Mouse (Mus musculus) intestine, embryonic 14.5 days (tissue): ENCODE data around the gene Ap3b1. TPM values are rescaled to one million over a fixed set of nuclear protein-coding genes. Genes with fewer than 3 reads are reported as not detected.

Experiments used
- ATAC-seq: fragments of 200-750 bp; cut with Nextera tagmentation; replicated peaks from 2 replicates; pipeline ENCODE4 v1.8.0; 2017; ENCODE audit warnings: low read depth, moderate number of reproducible peaks, moderate TSS enrichment, moderate library complexity; ENCODE audit not compliant: low FRiP score, low TSS enrichment
- DNase-seq: peaks from one replicate; pipeline ENCODE4 v3.0.0-alpha.2; 2018; ENCODE audit warnings: low spot score
- H3K27ac ChIP-seq: fragments of 300-500 bp; sonication (generic); 2 replicates; pipeline ENCODE4 v1.5.1; 2014; ENCODE audit warnings: low read depth, mild to moderate bottlenecking, control low read depth
- H3K27me3 ChIP-seq: fragments of 300-500 bp; sonication (generic); replicated peaks from 2 replicates; pipeline ENCODE4 v1.6.1; 2014; ENCODE audit warnings: low read length, control low read depth; ENCODE audit not compliant: control insufficient read depth, insufficient read depth
- H3K36me3 ChIP-seq: fragments of 300-500 bp; sonication (generic); 2 replicates; pipeline ENCODE4 v1.6.1; 2014; ENCODE audit warnings: low read length, control low read depth; ENCODE audit not compliant: control insufficient read depth, insufficient read depth
- H3K4me1 ChIP-seq: fragments of 300-500 bp; sonication (generic); replicated peaks from 2 replicates; pipeline ENCODE4 v1.6.1; 2014; ENCODE audit warnings: low read length, control low read depth, mixed read lengths; ENCODE audit not compliant: control insufficient read depth, insufficient read depth
- H3K4me2 ChIP-seq: fragments of 300-500 bp; sonication (generic); 2 replicates; pipeline ENCODE4 v1.6.1; 2014; ENCODE audit warnings: low read length
- H3K4me3 ChIP-seq: fragments of 300-500 bp; sonication (generic); 2 replicates; pipeline ENCODE4 v1.5.1; 2014; ENCODE audit warnings: low read depth, low read length, control low read depth, mixed read lengths
- H3K9ac ChIP-seq: fragments of 300-500 bp; sonication (generic); 2 replicates; pipeline ENCODE4 v1.6.1; 2014; ENCODE audit warnings: mild to moderate bottlenecking, low read length
- H3K9me3 ChIP-seq: fragments of 300-500 bp; sonication (generic); 2 replicates; pipeline ENCODE4 v1.6.1; 2016; ENCODE audit warnings: low read length, control low read depth; ENCODE audit not compliant: control insufficient read depth
- WGBS: fragments of 180-500 bp; shearing (Covaris S2); extraction: QIAGEN DNeasy Blood & Tissue Kit; methylation state at CpG from one replicate; pipeline ENCODE4 v1.1.7; 2014; 5-methylcytosine and 5-hydroxymethylcytosine counted together
- polyA plus RNA-seq: library from polyadenylated mRNA; unstranded; fragments of >200 nt; fragmentation: Nextera tagmentation; extraction: Ambion mirVana; gene quantifications from 2 replicates; pipeline ENCODE4 v1.2.1, GENCODE M21; 2014

Ap3b1 gene
- polyA plus RNA-seq, 1 experiment from 2014 or later = 51.2 TPM

GRCm38 (mm10) chr13:94516532-94516931 lies 157.8 kb downstream of the Ap3b1 start:
- WGBS = 73% methylated on average over 6 of the region's 6 CpGs
- ATAC-seq = no peak
- no peak overlapping the region for H3K27ac ChIP-seq

GRCm38 (mm10) chr13:94518176-94518575 lies 159.4 kb downstream of the Ap3b1 start:
- Histone ChIP-seq H3K27me3 (no peaks in the 10 kb centered on the region), H3K9ac (no peak overlapping the region), H3K36me3 (no peaks in the 10 kb centered on the region; the same call in 1 of the 2 replicates), H3K4me2 (no peak overlapping the region), H3K4me3 (no peak overlapping the region), H3K9me3 (no peaks in the 10 kb centered on the region), H3K27ac (no peak overlapping the region), H3K4me1 (peaks cover 4% of the 10 kb centered on the region; the same call in 1 of the 2 replicates)
- DNase-seq = no peak
- no peak for ATAC-seq
- WGBS = 87% methylated on average over 4 of the region's 4 CpGs

More at GRCm38 (mm10) chr13:94516532-94516931, 157.8 kb downstream of the Ap3b1 start:
- no peaks in the 10 kb centered on the region; the same call in 1 of the 2 replicates for H3K36me3 ChIP-seq
- H3K9me3 ChIP-seq = no peaks in the 10 kb centered on the region
- H3K9ac ChIP-seq = no peak overlapping the region
- H3K27me3 ChIP-seq = no peaks in the 10 kb centered on the region
- H3K4me2 ChIP-seq = no peak overlapping the region
- H3K4me3 ChIP-seq = no peak overlapping the region
- peaks cover 4% of the 10 kb centered on the region; the same call in 1 of the 2 replicates for H3K4me1 ChIP-seq
- no peak for DNase-seq

GRCm38 (mm10) chr13:94519276-94519675 lies 160.5 kb downstream of the Ap3b1 start:
- Histone ChIP-seq H3K4me2 (no peak overlapping the region), H3K9ac (no peak overlapping the region), H3K27me3 (no peaks in the 10 kb centered on the region), H3K36me3 (no peaks in the 10 kb centered on the region; the same call in 1 of the 2 replicates), H3K27ac (no peak overlapping the region), H3K4me1 (no peaks in the 10 kb centered on the region; the same call in 1 of the 2 replicates), H3K4me3 (no peak overlapping the region), H3K9me3 (no peaks in the 10 kb centered on the region)
- no peak for DNase-seq
- WGBS = 91% methylated on average over 8 of the region's 8 CpGs
- ATAC-seq = no peak

GRCm38 (mm10) chr13:94523213-94523612 lies 164.5 kb downstream of the Ap3b1 start:
- ATAC-seq (no peak), DNase-seq (no peak)
- H3K27ac ChIP-seq = no peak overlapping the region
- no peaks in the 10 kb centered on the region for H3K27me3 ChIP-seq
- no peaks in the 10 kb centered on the region; the same call in 1 of the 2 replicates for H3K4me1 ChIP-seq
- no peak overlapping the region for H3K4me2 ChIP-seq
- peaks cover 2% of the 10 kb centered on the region for H3K36me3 ChIP-seq
- H3K4me3 ChIP-seq = no peak overlapping the region
- no peak overlapping the region for H3K9ac ChIP-seq
- 20% methylated on average over 5 of the region's 5 CpGs for WGBS
- H3K9me3 ChIP-seq = no peaks in the 10 kb centered on the region

- 79% methylated on average over 7 of the region's 7 CpGs for WGBS
- no peak overlapping the region for H3K27ac ChIP-seq
- no peak for DNase-seq
- H3K9me3 ChIP-seq = no peaks in the 10 kb centered on the region
- no peaks in the 10 kb centered on the region for H3K27me3 ChIP-seq
- no peak for ATAC-seq
- H3K9ac ChIP-seq = no peak overlapping the region
- H3K36me3 ChIP-seq = peaks cover 17% of the 10 kb centered on the region
- H3K4me3 ChIP-seq = no peak overlapping the region
- H3K4me1 ChIP-seq = no peaks in the 10 kb centered on the region; the same call in 1 of the 2 replicates
- H3K4me2 ChIP-seq = no peak overlapping the region
Measured at GRCm38 (mm10) chr13:94524669-94525238, 166.0 kb downstream of the Ap3b1 start.

- Histone ChIP-seq H3K27ac (no peak overlapping the region), H3K4me2 (no peak overlapping the region), H3K4me3 (no peak overlapping the region), H3K9me3 (no peaks in the 10 kb centered on the region), H3K36me3 (peaks cover 27% of the 10 kb centered on the region), H3K4me1 (no peaks in the 10 kb centered on the region), H3K27me3 (no peaks in the 10 kb centered on the region), H3K9ac (no peak overlapping the region)
- DNase-seq (no peak), ATAC-seq (no peak)
- 93% methylated on average over 5 of the region's 5 CpGs for WGBS
Measured at GRCm38 (mm10) chr13:94529138-94529537, 170.4 kb downstream of the Ap3b1 start.

GRCm38 (mm10) chr13:94533516-94533915 lies 174.8 kb downstream of the Ap3b1 start:
- H3K4me3 ChIP-seq = no peak overlapping the region
- ATAC-seq (no peak), DNase-seq (no peak)
- no peaks in the 10 kb centered on the region for H3K27me3 ChIP-seq
- H3K9ac ChIP-seq = no peak overlapping the region
- H3K36me3 ChIP-seq = peaks cover 28% of the 10 kb centered on the region
- WGBS = 97% methylated on average over 8 of the region's 8 CpGs
- no peak overlapping the region for H3K4me2 ChIP-seq
- H3K27ac ChIP-seq = no peak overlapping the region
- H3K9me3 ChIP-seq = no peaks in the 10 kb centered on the region
- H3K4me1 ChIP-seq = no peaks in the 10 kb centered on the region

- DNase-seq (no peak), ATAC-seq (no peak)
- no peak overlapping the region for H3K27ac ChIP-seq
- H3K4me1 ChIP-seq = no peaks in the 10 kb centered on the region
- H3K9me3 ChIP-seq = no peaks in the 10 kb centered on the region
- H3K36me3 ChIP-seq = peaks cover 11% of the 10 kb centered on the region; the same call in 1 of the 2 replicates
- H3K27me3 ChIP-seq = no peaks in the 10 kb centered on the region
- H3K9ac ChIP-seq = no peak overlapping the region
- WGBS = 78% methylated on average over 4 of the region's 4 CpGs
- no peak overlapping the region for H3K4me3 ChIP-seq
- H3K4me2 ChIP-seq = no peak overlapping the region
Measured at GRCm38 (mm10) chr13:94537336-94537735, 178.6 kb downstream of the Ap3b1 start.
